26 mouse cellular contexts compared by ENCODE assay signal in genomic region chr6:93787042-93787441, GRCm38 (mm10).
DNase-seq lines count a peak whose midpoint lies in the region; ATAC-seq and TF ChIP-seq lines count a peak whose summit lies in the region.
"Had no signal": no experiment of that assay in that cellular context is flagged by ENCODE, and none has a peak within 500 bp of the region (broad histone marks: within the 10 kb centered on the region; RNA-seq: fewer than 3 reads in every experiment).

No protein-coding gene starts in this region.

- H3K4me3 ChIP-seq in thymus, adult 2 months (ENCODE audit: control insufficient read depth, insufficient read depth, low read length): no peak overlapping the region
- H3K4me3 ChIP-seq: embryonic facial prominence, embryonic 10.5 days; embryonic facial prominence, embryonic 12.5 days; forebrain, embryonic 13.5 days; forebrain, embryonic 15.5 days had no signal

- TF ChIP-seq CTCF in thymus, adult 2 months (IDR thresholded peaks at IDR 0.05; ENCODE audit: borderline replicate concordance, control insufficient read depth, extremely low read depth, insufficient read depth, low read length, poor library complexity): no peak

- no peaks in the 10 kb centered on the region for H3K36me3 ChIP-seq in thymus, adult 2 months (ENCODE audit: control insufficient read depth, insufficient read depth, low read length)
- H3K36me3 ChIP-seq: embryonic facial prominence, embryonic 12.5 days; forebrain, embryonic 15.5 days; G1E had no signal

- no peaks in the 10 kb centered on the region for H3K4me1 ChIP-seq in thymus, adult 2 months (replicated peaks; ENCODE audit: control insufficient read depth, insufficient read depth, low read length)
- H3K4me1 ChIP-seq: embryonic facial prominence, embryonic 10.5 days; embryonic facial prominence, embryonic 12.5 days had no signal

- no peak for DNase-seq in frontal cortex, postnatal 36 days (ENCODE audit: low spot score in 2 of 2)
- peak; percentile 15 for DNase-seq in right cerebral cortex, adult 18-20 months
- no peak for DNase-seq in right cerebral cortex, postnatal 4 days
- peak; percentile 57 for DNase-seq in telencephalon, adult 2 months (ENCODE audit: low read depth, low spot score)
- DNase-seq in thymus, adult 2 months: no peak
- DNase-seq: adrenal gland, adult 8-10 months; adrenal gland, postnatal 14 days; adrenal gland, postnatal 36 days; B cell, adult 2 months; cerebellum, adult 11 months; cerebellum, adult 18-20 months; cerebellum, adult 8-10 months; cerebellum, adult 9-11 months; cerebellum, postnatal 14 days; cerebellum, postnatal 36 days; forebrain, postnatal 0 days had no signal

- H3K27me3 ChIP-seq in thymus, adult 2 months (ENCODE audit: control insufficient read depth, insufficient read depth, low read length): no peaks in the 10 kb centered on the region
- H3K27me3 ChIP-seq: CH12.LX; embryonic facial prominence, embryonic 12.5 days; forebrain, embryonic 13.5 days; forebrain, embryonic 15.5 days; Patski had no signal

- ATAC-seq in frontal cortex, adult (ENCODE audit: low TSS enrichment): peak; percentile 91
- ATAC-seq: activated CD4-positive, CD25-positive, alpha-beta regulatory T cell, adult 4 months; CD4-positive, CD25-positive, alpha-beta regulatory T cell, adult 4 months; forebrain, embryonic 13.5 days; forebrain, embryonic 15.5 days; forebrain, postnatal 0 days had no signal

- TF ChIP-seq POLR2A in thymus, adult 2 months (IDR thresholded peaks at IDR 0.05; ENCODE audit: control insufficient read depth, extremely low read depth, insufficient read depth, low read length, poor library complexity): no peak

- H3K27ac ChIP-seq in thymus, adult 2 months (ENCODE audit: control insufficient read depth, insufficient read depth, low read length): no peak overlapping the region
- H3K27ac ChIP-seq: embryonic facial prominence, embryonic 10.5 days; embryonic facial prominence, embryonic 12.5 days; forebrain, embryonic 13.5 days; forebrain, embryonic 15.5 days had no signal

- 90% methylated on average over 3 of the region's 3 CpGs for WGBS in thymus, adult 2 months

Comparison
In these comparisons a context has a peak if more than half of its experiments do, and no peak if none do; other contexts are left out.
1. DNase-seq: peak in right cerebral cortex, adult 18-20 months (single experiment) and telencephalon, adult 2 months (single experiment); none in frontal cortex, postnatal 36 days (0 of 2), right cerebral cortex, postnatal 4 days (single experiment) and thymus, adult 2 months (single experiment).